Mouse (Mus musculus) spleen, embryonic (tissue): ENCODE results near the gene Masp2.

Source experiments
- CTCF ChIA-PET: fragments of 350-600 bp; sonication (Branson Sonifier 250); formaldehyde crosslinking; loops from one replicate; lab custom pipeline; 2022; lab: Charles Lee

Gene Masp2

DNA sequence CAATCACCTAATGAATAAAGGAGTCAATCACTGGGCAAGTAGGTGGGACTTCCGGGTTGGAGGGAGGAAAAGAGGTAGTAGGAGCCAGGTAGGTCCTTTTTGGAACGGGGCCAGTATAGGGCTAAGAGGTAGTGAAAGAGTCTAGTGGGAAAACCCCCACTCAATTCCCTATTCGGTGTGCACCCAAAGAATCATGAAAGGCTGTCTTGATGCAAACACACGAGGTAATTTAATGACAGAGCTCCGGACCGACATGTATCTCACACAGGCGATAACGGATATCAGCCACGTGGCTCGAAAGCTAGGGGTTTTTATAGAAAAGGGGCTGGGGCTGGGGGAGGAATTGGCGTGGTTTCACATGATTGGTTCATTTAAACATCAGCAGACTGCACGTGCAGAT lies 3.5 kb upstream of the Masp2 start:
- CTCF ChIA-PET, result no interaction called here

DNA sequence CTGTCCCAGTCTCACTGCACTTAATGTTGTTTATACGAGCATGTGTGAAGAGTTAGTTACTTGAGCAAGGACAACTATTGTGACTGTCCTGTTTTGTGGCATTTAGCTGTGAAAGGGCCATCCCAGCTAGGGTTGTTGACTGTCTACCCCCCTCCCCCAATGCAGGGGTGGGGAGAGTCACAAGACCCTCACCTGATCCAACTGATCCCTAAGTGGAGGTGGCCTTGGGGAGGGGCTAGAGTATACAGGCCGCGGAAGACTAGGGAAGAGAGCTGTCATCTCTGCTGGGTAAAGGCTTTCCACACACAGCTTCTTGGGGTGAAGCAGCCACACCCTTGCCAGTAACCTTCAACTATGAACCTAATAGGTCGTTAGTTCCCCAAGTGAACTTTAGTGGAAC lies 2.0 kb upstream of the Masp2 start:
- CTCF ChIA-PET, result no interaction called here

DNA sequence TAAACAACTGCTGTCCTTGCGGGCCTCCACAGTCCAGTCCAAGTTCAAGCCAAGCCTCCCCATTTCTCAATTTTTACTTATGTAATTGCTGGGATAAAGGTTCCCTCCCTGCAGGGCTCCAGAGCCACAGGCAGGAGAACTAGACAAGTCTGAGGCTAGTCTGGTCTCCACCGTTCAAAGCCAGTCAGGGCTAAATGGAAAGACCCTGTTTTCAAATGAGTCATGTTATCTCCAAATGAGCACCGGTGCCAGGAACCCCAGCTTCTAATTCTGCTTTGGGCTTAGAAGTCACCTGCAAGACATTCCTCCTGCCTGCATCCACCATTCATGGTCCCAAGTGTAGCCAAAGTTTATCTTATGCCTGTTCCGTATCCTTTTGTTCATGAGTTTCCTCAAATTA lies 483 bp upstream of the Masp2 start:
- CTCF ChIA-PET, result no interaction called here

DNA sequence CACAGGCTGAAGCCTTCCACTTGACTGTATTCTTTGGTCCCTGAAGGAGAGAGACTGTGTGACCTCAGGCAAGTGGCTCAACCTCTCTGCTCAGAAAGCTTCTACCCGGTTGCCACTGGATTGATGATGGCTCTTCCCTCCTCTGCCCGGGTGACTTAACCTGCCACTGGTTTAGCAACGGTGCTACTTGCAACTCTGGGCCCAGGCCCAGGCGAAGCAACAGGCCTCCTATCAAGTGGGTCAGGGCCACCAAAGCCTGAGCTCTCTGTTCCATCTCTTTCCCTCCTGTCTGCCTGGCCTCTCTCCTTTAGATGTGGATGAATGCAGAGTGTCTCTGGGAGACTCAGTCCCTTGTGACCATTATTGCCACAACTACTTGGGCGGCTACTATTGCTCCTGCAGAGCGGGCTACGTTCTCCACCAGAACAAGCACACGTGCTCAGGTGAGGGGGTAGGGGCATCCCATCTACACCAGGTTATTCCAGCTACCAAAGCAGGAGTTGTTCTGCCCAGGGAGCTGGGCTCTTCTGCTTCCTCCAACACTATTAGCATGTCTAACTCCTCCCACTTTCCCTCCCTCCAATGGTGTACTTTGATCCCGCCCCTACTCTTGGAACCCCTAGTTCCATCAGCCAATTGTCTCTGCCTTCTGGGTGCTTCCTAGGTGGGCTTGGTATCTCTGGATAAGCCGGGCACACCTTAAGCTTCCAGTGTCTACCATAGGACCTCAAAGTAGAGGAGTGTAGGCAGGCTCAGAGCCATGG lies 1.2 kb downstream of the Masp2 start:
- CTCF ChIA-PET, result no interaction called here

DNA sequence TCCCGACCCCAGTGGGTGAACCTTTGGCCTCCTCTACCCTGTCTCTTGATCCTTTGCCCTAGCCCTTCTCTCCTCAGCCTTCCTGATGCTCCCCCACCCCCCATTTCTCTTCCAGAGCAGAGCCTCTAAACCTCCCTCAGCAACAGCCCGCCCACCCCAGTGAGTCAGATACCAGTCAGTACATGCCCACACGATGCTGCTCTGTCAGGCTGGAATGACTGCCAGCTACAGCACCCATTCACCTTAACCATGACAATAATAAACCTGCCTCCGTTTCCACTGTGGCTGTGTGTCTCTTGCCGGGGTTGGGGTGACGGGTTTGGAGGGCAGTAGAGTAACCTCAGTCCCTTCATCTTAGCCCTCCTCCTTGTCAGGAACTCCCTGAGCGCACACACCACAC lies 1.8 kb downstream of the Masp2 start:
- CTCF ChIA-PET, result no interaction called here

DNA sequence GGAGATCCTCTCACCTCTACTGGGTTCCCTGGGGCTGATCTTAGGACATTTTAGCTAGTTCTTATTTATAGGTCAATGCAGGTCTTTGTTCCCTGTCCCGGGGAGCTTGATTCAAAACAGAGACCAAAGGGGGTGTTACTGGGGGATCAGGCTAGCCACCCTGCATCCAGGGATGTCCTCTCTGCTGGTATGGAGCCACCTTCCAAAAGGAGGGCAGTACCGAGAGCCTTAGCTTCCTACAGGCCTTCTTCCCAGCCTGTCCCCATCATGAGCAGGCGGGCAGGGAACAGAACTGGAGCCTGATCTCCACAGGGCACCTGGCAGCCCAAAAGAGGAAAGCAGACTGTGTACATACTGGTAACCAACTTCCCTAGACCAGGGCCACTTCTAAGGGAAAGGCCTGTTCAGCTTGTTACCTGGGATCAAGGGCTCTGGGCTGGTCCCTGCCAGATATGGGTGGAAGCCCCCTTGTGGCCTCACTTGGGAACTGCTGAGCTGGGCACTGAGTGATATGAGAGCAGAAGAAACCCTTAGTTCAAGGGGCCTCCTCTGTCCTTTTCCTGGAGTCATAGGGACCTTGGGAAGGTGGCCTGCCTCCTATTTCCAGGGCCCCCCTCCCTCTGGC lies 2.3 kb downstream of the Masp2 start:
- CTCF ChIA-PET, result no interaction called here

DNA sequence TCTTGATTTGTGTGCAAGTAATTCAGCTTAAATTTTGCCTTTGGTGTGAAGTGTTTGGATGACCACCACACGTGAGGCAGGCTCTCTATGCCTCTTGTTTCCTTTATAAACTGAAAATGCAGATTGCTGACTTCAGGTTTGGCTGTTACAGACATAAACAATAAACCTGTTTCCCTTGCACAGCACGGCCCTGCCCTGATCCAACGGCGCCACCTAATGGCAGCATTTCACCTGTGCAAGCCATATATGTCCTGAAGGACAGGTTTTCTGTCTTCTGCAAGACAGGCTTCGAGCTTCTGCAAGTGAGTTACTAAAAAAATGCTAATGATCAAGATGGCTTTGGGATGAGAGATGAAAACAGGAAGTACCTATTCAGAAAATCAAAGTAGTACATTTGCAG lies 5.4 kb downstream of the Masp2 start:
- CTCF ChIA-PET, result interaction anchor here (0.6 kb wide), 1 partner anchor 20 kb away, joined by 3 read pairs; no protein-coding TSS in a partner anchor

DNA sequence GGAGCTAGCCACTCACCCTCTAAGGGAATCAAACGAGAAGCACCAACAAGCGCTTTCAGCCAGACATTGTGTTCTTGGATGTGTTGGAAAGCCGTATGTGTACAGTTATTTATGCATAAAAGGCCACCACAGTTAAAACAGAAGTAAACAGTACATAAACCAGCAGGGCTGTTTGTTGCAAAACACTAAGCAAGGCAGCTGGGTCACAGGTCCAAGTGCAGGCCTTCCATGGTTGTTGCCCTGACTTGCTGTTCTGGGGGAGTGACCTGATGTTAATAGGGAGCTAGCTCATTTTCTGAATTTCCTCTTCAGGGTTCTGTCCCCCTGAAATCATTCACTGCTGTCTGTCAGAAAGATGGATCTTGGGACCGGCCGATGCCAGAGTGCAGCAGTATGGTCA lies 7.5 kb downstream of the Masp2 start:
- CTCF ChIA-PET, result no interaction called here

DNA sequence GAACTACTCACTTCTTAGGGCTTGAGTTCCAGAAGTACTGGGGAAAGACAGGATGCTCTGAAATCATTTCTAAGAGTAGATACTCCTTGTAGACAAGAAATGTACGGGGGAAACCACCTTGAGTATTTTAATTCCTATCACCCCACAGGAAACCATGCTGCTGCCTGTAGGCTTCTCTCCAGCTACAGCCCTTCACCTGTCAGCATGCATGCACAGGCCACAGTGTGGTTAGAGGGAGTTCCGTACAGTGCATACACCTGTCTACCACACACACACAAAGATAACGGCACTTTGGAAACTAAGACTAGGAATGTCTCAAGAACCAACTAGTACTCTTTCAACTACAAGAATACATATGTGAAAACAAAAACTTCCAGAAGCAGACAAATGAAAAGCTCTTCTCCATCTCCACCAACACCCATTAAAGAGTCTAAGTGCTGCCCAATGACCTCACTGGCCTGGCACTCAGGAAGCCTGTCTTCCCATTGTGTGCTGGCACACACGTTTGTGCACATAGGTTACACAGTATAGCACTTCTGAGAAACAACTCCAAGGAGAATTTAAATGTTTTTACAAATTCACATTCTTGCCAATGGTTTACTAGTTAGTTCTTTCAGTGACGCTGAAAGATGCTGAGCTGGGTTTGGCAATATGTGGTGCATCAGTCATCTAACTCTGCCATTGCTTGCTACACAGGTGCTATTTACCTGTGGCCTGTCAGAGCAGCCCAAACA lies 8.4 kb downstream of the Masp2 start:
- CTCF ChIA-PET, result no interaction called here

DNA sequence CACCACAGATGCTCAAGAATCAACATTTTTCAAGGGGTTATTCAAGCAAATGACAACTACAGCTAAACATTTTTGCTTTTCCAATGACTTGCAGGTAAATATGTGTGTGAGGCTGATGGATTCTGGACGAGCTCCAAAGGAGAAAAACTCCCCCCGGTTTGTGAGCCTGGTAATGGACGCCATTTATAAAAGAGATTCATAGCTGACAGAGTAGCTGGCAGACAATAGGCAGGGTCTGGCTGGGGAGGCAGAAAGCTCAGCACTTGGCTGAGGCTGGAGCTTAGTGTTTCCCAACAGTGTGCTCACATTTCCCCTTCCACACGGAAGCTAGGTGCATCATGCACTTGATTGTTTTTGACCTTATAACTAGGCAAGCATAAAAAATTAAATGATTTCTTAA lies 10.2 kb downstream of the Masp2 start:
- CTCF ChIA-PET, result no interaction called here

DNA sequence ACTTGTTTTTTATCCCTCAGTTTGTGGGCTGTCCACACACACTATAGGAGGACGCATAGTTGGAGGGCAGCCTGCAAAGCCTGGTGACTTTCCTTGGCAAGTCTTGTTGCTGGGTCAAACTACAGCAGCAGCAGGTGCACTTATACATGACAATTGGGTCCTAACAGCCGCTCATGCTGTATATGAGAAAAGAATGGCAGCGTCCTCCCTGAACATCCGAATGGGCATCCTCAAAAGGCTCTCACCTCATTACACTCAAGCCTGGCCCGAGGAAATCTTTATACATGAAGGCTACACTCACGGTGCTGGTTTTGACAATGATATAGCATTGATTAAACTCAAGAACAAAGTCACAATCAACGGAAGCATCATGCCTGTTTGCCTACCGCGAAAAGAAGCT lies 11.4 kb downstream of the Masp2 start:
- CTCF ChIA-PET, result no interaction called here

DNA sequence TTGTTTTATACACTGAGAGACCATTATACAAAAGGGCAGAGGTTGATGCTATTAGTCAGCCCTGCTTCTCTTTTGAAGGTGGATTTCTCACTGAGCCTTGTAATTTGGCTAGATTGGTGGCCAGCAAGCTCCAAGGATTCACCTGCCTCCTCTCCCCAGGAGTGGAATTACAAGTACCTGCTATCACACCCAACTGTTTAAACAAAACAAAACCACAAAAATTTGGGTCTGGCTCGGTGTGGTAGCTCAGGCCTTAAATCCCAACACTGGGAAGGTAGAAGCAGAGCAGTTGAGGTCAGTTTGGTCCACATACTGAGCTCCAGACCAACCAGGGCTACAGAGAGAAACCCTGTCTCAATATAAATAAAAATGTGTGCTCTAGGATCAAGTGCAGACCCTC lies 17.5 kb downstream of the Masp2 start:
- CTCF ChIA-PET, result interaction anchor here (0.7 kb wide), 1 partner anchor 11 kb away, joined by 3 read pairs; no protein-coding TSS in a partner anchor

DNA sequence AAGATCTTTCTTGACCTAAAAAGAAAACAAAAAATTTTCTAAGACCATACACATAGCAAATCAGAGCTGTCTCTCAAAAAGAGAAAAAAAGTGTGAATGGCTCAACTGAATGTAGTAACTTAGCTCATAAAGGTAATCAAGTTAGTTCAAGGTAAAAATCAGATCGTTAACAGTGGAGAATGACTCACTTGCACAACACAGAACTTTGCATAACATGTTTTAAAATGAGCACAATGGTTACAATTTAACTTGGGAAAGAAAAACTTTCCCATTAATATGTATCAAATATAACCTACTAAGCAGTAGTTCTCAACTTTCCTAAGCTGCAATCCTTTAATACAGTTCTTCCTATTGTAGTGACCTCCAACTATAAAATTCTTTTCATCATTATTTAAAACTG lies 18.4 kb downstream of the Masp2 start:
- CTCF ChIA-PET, result no interaction called here

DNA sequence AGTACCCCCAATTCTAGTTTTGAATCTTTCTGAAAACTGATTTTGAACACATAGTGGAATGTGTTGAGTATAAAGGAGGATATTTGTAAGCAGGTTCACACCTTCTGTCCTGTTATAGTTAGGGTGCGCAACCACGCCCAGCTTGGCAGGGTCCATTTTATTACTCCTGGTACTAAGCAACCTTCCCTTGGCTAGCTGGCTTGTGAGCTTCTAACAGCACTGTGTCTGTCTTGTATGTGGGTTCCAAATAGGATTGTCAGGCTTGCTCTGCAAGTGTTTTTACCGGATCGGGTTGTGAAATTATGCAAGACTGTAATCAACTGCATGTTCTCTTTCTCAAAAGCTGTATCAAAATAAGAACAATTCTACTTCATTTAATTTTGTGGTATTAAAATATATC lies 20.1 kb downstream of the Masp2 start:
- CTCF ChIA-PET, result no interaction called here

DNA sequence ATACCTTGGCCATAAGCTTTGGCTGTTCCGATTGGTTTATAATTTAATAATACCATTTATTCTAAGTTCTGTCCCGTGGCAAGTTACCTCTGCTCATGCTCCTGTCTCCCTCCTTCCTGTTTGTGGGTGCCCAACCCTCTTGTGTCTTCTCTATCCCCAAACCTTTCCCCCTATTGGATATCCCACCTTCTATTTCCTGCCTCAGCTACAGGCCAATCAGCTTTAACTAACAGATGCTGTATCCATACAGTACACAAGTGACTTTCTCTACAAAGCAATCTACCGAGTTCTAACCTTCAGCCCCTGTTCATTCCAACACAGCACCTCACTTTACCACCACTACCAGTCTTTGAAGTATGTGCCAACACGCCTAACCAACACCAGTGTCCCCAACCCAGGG lies 21.3 kb downstream of the Masp2 start:
- CTCF ChIA-PET, result no interaction called here

DNA sequence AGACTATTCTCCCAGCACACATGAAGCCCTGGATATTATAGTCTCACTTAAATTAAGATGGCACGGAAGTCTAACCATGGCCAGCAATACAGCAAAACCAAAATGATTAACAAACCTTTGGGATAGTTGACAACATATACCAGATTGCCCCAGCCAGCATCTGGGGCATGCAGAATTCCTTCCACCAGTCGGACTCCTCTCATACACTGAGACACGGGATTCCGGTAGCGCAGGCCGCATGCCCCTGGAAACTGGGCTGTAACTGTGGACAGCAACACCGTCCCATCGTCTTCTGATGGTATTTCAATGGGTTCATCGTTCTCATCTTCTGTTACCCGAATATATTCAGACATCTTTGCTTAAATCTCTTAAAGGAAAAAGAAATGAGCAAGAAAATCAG lies 22.7 kb downstream of the Masp2 start:
- CTCF ChIA-PET, result no interaction called here

DNA sequence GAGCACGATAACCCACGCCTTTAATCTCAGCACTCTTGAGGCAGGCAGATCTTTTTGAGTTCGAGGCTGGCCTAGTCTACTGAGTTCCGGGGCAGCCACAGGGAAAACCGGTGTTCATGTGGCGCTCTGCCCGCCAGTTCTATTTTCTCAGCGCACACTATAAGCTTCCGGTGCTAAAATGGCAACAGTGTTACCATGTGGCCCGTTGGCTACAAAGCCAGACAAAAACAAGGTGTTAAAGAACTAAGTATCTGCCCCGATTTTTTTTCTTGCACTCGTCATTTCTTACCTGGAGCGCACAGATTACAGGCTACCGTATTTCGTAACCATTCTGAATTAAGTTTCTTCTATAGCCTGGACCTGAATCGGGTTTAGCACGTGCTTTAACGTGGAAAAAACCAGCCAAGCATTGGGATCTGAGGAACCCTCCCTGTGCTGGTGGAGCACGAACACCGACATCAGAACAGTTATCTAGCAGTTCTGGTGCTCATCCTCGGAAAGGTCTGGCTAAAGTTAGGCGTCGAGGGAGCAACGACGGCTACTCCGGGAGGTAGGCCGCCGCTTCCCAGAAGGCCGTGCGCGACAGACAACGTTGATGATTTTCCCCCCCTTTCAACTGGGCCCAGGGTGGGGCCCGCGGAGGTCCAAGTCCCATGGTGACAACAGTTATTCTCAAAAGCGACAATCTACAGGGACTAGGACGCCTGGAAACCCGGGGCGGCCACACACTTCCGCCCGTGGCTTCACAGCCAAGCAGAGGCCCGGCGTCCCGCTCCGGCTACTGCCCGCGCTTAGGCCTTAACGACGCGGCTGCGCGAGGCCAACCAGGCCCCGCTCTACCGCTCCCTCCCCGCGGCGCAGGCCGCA lies 23.6 kb downstream of the Masp2 start:
- CTCF ChIA-PET, result no interaction called here

DNA sequence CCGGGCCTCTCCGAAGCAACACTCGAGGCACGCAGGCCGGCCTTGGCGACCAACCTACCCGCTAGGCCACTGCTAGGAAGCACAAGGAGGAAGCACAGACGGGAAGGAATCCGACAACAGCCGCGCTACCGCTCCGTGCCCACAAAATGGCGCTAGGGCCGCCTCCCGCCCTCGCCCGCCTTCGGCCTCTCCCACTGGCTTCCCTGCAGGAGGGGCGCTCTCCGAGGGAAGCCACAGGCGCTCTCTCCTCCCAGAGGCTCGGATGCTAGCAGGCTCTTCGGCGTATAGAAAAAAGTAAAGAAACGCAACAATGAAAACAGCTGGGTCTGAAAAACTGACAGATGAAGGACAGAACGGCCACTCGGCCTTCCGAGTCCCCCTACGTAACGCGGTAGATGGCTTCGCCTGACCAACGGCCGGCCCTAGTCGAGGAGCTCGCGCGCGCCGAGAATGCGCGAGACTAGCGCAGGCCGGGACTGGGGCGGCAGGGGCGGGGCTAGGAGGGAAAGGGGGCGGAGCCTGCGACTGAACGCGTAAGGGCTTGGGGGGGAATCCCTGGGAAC lies 24.4 kb downstream of the Masp2 start, which contains the start of gene Tardbp:
Gene Tardbp (minus strand): TSS at position 397 of the 563 bp plus-strand sequence.
- CTCF ChIA-PET, result no interaction called here

DNA sequence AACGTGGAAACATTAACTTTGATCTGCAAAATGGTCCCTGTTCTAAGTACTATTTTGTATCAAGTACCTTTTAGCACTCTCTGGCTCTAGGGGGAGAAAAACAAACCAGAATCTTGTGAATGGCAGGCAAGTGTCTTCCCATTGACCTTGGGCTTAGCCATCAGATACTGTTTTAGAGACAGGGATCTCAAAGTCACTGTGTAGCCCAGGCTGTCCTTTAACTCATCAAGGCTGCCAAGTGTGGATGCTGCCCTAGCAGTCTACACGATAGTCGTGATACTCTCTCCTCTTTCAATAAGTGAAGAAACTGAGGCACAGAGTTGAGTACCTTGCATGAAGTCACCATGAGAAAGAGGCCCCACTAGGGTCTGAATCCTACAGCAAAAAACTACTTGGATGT lies 24.9 kb downstream of the Masp2 start:
- CTCF ChIA-PET, result no interaction called here

DNA sequence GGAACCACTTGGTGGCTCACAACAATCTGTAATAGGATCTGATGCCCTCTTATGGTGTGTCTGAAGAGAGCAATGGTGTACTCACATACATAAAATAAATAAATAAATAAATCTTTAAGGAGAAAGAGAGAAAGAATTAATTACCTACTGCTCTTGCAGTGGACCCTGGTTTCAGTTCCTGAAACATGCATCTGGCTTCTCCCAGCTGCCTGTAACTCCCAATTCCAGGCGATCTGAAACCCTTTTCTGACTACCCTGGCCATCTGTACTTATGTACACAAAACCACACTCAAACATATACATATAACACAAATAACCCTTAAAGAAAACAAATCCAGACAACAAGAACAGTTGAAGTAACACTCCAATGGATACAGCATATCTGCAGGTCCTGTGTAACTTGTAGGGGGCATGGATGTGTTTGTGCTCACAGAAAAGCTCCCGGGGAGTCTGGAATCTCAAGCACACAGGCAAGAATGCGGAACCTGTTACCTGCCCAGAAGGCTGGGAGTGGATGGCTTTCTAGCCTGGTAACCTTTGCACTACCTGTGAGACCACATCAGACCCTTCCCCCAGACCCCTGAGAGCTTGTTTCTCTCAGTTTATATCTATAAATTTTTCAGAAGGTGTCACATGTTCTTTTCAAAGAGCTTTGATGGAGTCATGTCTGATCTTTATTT lies 29.8 kb downstream of the Masp2 start:
- CTCF ChIA-PET, result no interaction called here
